Mouse (Mus musculus) bone marrow macrophage, adult 2 months (primary cell): ENCODE data around the gene Cyb5b. TPM values are rescaled to one million over a fixed set of nuclear protein-coding genes. Genes with fewer than 3 reads are reported as not detected.

Experiments used
- H3K27ac ChIP-seq: 2 replicates; pipeline ENCODE4 v1.5.1; 2012; ENCODE audit warnings: low read depth, low read length; ENCODE audit not compliant: insufficient read depth
- H3K4me1 ChIP-seq: 2 replicates; pipeline ENCODE4 v1.6.1; 2012; ENCODE audit warnings: low read length; ENCODE audit not compliant: control insufficient read depth, insufficient read depth
- H3K4me3 ChIP-seq: 2 replicates; pipeline ENCODE4 v1.5.1; 2012; ENCODE audit warnings: mild to moderate bottlenecking, low read length, moderate library complexity; ENCODE audit not compliant: insufficient read depth
- CTCF ChIP-seq: IDR thresholded peaks from 2 replicates; pipeline ENCODE4 v1.5.1; 2012; ENCODE audit warnings: low read depth, mild to moderate bottlenecking, low read length, moderate library complexity
- POLR2A ChIP-seq: IDR thresholded peaks from 2 replicates; pipeline ENCODE4 v1.6.1; 2012; ENCODE audit warnings: mild to moderate bottlenecking, low read depth, low read length, borderline replicate concordance
- polyA plus RNA-seq: library from polyadenylated mRNA; stranded (reverse); fragments of >200 nt; gene quantifications from 2 replicates; pipeline ENCODE4 v1.2.4, GENCODE M21; 2012; ENCODE audit not compliant: missing spikeins, insufficient read depth, insufficient read length

Gene Cyb5b
- polyA plus RNA-seq, 1 experiment = 47.8 TPM

DNA sequence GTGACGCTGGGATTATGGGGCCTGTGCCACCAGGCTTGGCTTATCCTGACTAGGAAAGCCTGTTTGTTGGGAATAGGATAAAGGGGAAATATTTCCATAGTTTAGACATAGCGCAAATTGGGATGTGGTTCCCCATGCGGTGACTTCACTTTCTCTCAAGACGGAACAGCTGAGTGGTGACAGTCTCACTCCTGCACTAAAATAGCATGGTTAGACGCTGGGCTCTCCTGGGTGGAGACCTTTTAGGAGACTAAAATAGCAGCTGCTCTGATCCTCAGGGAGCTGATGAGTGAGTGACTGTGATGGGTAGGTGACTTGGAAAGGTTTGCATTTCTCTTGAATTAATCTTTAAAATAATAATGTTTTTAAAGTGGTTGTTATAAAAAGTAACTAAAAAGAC is 17.4 kb downstream of the Cyb5b start:
- Histone ChIP-seq H3K4me3 (no peak overlapping the region), H3K4me1 (peaks cover 11% of the 10 kb centered on the region), H3K27ac (no peak overlapping the region)
- TF ChIP-seq POLR2A (no peak), CTCF (no peak)

DNA sequence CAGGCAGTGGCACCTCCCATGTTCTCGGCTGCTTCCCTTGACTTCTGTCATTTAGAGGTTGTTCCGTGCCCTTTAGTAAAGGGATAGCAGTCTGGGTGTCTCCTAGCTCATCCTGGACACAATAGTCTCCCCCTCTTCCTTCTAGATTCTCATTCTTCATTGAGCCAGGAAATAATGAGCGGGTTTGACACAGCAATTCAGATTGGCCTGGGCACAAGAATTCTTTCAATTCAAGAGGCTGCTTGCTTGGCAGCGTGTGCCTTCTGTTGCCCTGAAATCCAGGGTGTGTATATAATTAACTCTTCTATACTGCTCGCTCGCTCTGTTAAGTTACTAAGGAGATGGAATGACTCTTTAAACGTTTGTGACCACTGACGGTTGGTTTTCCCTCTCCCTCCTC is 21.7 kb downstream of the Cyb5b start:
- H3K4me3 ChIP-seq = no peak overlapping the region
- TF ChIP-seq POLR2A (no peak), CTCF (no peak)
- H3K27ac ChIP-seq = no peak overlapping the region
- no peaks in the 10 kb centered on the region for H3K4me1 ChIP-seq

DNA sequence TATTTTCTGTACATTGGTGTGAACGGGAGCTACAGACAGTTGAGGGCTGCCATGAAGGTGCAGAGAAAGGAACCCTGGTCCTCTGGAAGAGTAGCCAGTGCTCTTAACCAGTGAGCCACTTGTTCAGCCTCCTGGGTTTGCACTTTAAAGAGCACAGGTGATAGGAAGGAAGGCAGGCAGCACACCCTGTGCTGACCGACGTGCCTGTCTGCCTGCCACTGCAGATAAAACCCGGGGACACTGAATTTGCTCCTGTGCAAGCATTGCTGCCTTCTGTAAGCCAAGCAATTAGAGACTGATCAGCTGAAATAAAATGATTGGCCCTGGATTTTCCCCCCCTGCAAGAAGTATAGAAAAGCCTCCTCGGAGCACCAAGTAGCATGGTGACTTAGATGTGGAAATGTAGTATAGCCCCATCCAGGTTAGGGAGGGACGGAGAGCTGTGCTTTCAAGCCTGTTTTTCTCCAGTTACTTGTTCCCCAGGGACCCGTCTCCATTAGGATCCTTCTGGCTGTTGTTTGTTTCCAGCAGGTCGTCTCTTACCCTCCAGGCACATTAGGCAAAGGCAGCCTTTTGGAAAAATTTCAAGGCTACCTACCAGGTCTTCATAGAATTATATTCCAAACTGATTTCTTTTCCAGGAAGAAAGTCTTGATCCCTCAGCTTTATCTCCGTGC is 22.7 kb downstream of the Cyb5b start:
- TF ChIP-seq POLR2A (no peak), CTCF (no peak)
- Histone ChIP-seq H3K4me1 (no peaks in the 10 kb centered on the region), H3K4me3 (no peak overlapping the region), H3K27ac (no peak overlapping the region)

DNA sequence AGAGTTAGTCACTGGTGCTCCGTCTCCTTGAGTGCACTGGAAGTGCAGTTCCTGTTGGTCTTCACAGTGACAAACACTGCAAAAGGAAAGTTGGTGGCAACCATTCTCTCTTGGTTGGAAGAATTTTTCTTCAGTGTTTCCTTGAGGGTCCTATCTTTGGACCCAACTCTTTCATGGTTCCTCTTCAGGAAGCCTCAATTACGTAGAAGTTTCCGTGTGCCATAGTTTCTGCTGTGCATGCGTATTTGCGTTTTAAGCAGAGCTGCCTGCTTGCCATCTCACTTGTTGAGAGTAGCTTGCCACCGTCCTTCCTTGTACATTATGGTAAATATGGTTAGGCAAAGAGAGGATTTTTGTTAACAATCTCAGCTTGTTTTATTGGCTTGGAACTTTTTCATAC is 30.7 kb downstream of the Cyb5b start:
- H3K4me1 ChIP-seq = no peaks in the 10 kb centered on the region
- no peak overlapping the region for H3K27ac ChIP-seq
- TF ChIP-seq POLR2A (no peak), CTCF (no peak)
- H3K4me3 ChIP-seq = no peak overlapping the region

DNA sequence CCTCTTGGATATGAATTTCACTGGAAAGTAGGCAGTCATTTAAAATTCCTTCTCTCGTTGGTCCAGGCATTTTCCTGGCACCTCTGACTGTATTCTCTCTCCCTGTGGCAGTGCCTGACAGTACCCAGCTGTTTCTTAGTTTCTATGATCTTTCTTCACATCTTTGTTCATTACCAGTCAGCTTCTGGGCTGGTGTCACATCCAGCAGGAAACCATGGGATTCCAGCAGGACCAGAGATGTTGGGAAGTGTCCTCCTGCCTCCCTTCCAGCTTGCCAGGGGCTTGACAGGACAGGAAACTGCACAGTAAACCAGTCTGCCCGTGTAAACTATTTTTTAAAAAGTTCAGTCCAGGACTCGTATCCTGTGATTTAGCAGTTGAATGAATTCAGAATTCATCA is 34.6 kb downstream of the Cyb5b start:
- H3K4me3 ChIP-seq = no peak overlapping the region
- TF ChIP-seq POLR2A (no peak), CTCF (no peak)
- H3K4me1 ChIP-seq = no peaks in the 10 kb centered on the region
- no peak overlapping the region for H3K27ac ChIP-seq

DNA sequence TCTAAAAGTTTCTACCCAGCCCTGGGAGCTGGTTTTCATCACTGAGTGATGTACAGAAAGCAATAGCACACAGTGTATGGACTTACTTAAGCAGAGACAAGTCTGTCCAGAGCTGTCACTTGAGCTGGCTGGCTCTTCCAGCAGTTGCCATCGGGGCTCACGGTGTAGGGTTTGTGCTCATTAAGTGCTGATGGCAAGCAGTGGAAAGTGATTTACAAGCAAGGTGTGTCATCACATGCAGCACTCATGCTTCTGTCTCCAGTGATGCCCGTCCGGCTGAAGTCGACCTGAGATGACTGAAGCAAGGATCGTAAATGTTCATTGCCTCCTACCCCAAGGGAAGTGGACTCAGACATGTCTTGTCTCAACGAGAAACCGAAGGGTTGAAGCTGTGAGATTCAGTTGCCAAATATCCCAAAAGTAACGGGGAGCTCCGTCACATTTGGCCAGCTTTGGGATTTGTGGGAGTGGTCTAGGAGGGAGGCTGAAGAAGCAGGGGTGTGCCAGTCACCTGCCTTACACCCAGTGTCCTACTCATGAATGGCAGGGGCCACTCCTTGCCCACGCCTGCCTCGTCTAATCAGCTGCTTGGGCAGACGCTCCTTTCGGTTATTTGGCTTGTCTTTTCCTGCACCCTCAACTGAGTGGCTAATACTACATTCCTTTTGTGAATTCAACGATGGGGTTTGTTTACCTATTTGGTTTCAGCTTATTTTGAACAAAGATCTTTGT is 36.4 kb downstream of the Cyb5b start:
- Histone ChIP-seq H3K4me1 (no peaks in the 10 kb centered on the region), H3K4me3 (no peak overlapping the region), H3K27ac (no peak overlapping the region)
- no peak for TF ChIP-seq CTCF
- no peak for TF ChIP-seq POLR2A

DNA sequence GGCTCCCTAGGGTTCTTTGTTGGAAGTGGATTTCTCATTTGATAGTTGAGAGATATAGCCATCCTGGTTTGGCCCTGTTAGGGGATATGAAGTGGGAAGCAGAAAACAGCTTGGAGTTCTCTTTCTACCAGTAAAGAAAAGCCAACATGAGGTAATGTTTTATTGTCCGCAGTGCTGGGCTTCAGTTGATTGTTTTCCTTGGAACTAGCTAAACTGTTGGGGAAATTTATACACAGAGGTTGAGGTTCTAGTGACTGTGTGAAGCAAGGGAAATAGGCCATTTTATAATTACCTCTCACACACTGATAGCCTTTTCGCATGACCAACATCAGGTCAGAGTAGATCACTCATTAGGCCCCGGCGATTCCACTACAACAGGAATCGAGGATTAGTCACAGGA is 37.2 kb downstream of the Cyb5b start:
- TF ChIP-seq POLR2A (no peak), CTCF (no peak)
- no peak overlapping the region for H3K4me3 ChIP-seq
- H3K27ac ChIP-seq = no peak overlapping the region
- H3K4me1 ChIP-seq = no peaks in the 10 kb centered on the region

DNA sequence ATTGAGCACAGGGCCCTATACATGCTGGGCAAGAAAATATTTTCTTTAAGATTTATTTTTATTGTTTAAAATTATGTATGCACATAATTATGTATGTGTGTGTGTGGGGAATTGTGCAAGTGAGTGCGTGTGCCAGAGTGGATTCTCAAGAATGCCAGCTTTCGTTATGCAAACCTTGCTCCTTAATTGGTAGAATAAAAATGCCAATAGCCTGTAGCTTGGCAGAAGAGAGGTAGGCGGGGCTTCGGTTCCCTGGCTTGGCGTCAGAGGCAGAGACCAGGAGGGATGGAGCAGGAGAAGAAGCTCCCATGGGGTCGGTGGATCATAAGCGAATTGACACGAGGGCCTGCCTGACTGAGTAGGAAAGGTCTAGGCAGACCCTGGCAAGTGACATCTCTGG is 42.2 kb downstream of the Cyb5b start:
- no peak overlapping the region for H3K4me3 ChIP-seq

DNA sequence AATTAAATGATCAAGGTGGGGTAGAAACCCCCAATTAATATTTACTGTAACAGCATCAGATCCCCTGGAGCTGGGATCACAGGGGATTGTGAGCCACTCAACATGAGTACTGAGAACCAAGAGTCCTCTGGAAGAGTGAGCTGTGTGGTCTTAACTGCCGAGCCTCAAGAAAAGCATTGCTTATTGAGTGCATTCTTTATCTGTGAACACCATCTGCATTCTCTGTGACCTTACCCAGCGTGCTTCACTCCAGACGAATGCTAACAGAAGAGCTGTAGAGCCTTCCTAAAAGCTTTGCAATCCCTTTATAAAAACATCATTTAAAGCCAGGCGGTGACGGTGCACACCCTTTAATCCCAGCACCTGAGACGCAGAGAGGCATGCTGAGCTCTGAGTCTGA is 42.9 kb downstream of the Cyb5b start:
- H3K4me3 ChIP-seq = no peak overlapping the region
- TF ChIP-seq CTCF = no peak
- no peak for TF ChIP-seq POLR2A
- no peaks in the 10 kb centered on the region for H3K4me1 ChIP-seq
- no peak overlapping the region for H3K27ac ChIP-seq

More for the DNA sequence above, 42.2 kb downstream of the Cyb5b start:
- TF ChIP-seq CTCF (no peak), POLR2A (no peak)
- Histone ChIP-seq H3K4me1 (no peaks in the 10 kb centered on the region), H3K27ac (no peak overlapping the region)

DNA sequence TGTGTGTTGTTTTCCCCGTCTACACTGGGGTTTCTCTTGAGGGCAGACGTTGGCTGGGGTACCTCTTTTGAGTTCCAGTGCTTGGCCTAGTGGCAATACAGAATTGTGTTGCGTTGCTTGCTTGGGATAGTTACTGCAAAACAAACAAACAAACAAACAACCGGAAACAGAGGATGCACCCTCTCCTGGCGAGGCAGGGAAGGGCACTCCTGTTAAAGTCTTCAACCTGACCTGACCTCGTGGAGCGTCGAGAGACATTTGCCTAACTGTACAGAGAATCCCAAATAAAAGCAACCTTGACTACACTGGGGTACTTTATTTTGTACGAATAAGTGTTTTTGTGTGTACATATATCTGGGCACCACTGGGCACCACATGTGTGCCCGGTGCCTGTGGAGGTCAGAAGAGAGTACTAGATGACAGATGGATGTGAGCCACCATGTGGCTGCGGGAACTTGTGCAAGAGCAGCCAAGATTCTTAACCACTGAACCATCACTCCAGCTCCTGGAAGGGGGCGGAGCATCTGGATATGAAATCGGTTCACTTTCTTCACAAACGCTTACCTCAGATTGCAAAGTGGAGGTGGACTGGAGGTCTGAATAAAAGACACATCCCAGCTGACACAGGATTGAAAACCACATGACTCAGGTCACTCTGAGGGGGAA is 44.5 kb downstream of the Cyb5b start:
- no peak overlapping the region for H3K27ac ChIP-seq
- H3K4me3 ChIP-seq = no peak overlapping the region
- TF ChIP-seq POLR2A (no peak), CTCF (no peak)
- H3K4me1 ChIP-seq = no peaks in the 10 kb centered on the region
